Mouse (Mus musculus) stomach, postnatal 0 days (tissue): ENCODE data around the gene Stk38. TPM values are rescaled to one million over a fixed set of nuclear protein-coding genes. Genes with fewer than 3 reads are reported as not detected.

Source experiments
- ATAC-seq: fragments of 200-750 bp; cut with Nextera tagmentation; 2 replicates; pipeline ENCODE4 v1.8.0; 2017; ENCODE audit not compliant: low FRiP score, low TSS enrichment
- DNase-seq: peaks from one replicate; pipeline ENCODE4 v3.0.0-alpha.2; 2016; ENCODE audit warnings: low spot score
- H3K27ac ChIP-seq: fragments of 300-500 bp; sonication (generic); replicated peaks from 2 replicates; pipeline ENCODE4 v1.5.1; 2014; ENCODE audit warnings: mild to moderate bottlenecking, control low read depth
- H3K27me3 ChIP-seq: fragments of 300-500 bp; sonication (generic); 2 replicates; pipeline ENCODE4 v1.6.1; 2014; ENCODE audit warnings: low read length; ENCODE audit not compliant: control insufficient read depth, insufficient read depth
- H3K36me3 ChIP-seq: fragments of 300-500 bp; sonication (generic); 2 replicates; pipeline ENCODE4 v1.6.1; 2014; ENCODE audit warnings: low read length, mixed read lengths; ENCODE audit not compliant: control insufficient read depth, insufficient read depth
- H3K4me1 ChIP-seq: fragments of 300-500 bp; sonication (generic); replicated peaks from 2 replicates; pipeline ENCODE4 v1.6.1; 2014; ENCODE audit warnings: antibody characterized with exemption; ENCODE audit not compliant: control insufficient read depth, insufficient read depth
- H3K4me2 ChIP-seq: fragments of 300-500 bp; sonication (generic); replicated peaks from 2 replicates; pipeline ENCODE4 v1.6.1; 2014; ENCODE audit warnings: low read depth, mild to moderate bottlenecking, control low read depth, moderate library complexity
- H3K4me3 ChIP-seq: fragments of 300-500 bp; sonication (generic); 2 replicates; pipeline ENCODE4 v1.5.1; 2014; ENCODE audit warnings: low read depth, low read length, control low read depth
- H3K9ac ChIP-seq: fragments of 300-500 bp; sonication (generic); 2 replicates; pipeline ENCODE4 v1.6.1; 2014; ENCODE audit warnings: mild to moderate bottlenecking, low read length, control low read depth, mixed read lengths
- H3K9me3 ChIP-seq: fragments of 300-500 bp; sonication (generic); 2 replicates; pipeline ENCODE4 v1.6.1; 2016; ENCODE audit warnings: low read length; ENCODE audit not compliant: control insufficient read depth
- CTCF ChIP-seq: IDR thresholded peaks from 2 replicates; pipeline ENCODE4 v1.5.1; 2016; ENCODE audit warnings: antibody characterized with exemption, low read depth, mild to moderate bottlenecking, moderate library complexity
- EP300 ChIP-seq: optimal IDR thresholded peaks from 2 replicates; pipeline ENCODE3; 2016; ENCODE audit warnings: antibody characterized with exemption
- WGBS: fragments of 180-500 bp; shearing (Covaris S2); extraction: QIAGEN DNeasy Blood & Tissue Kit; methylation state at CpG from one replicate; pipeline ENCODE4 v1.1.7; 2014; 5-methylcytosine and 5-hydroxymethylcytosine counted together
- polyA plus RNA-seq: library from polyadenylated mRNA; unstranded; fragments of >200 nt; fragmentation: Nextera tagmentation; extraction: Ambion mirVana; gene quantifications from 2 replicates; pipeline ENCODE4 v1.2.1, GENCODE M21; 2015

Stk38 gene
- polyA plus RNA-seq, 1 experiment from 2014 or later = 64.8 TPM

- ATAC-seq (no peak), DNase-seq (no peak)
- no peak overlapping the region for H3K9ac ChIP-seq
- 95% methylated on average over 9 of the region's 9 CpGs for WGBS
- no peaks in the 10 kb centered on the region for H3K9me3 ChIP-seq
- no peak overlapping the region for H3K4me3 ChIP-seq
- H3K27ac ChIP-seq = no peak overlapping the region
- H3K36me3 ChIP-seq = no peaks in the 10 kb centered on the region
- no peaks in the 10 kb centered on the region for H3K4me1 ChIP-seq
- no peak overlapping the region for H3K4me2 ChIP-seq
- TF ChIP-seq EP300 = no peak
- H3K27me3 ChIP-seq = no peaks in the 10 kb centered on the region
Measured at GRCm38 (mm10) chr17:28954416-28954815, 53.4 kb downstream of the Stk38 start.

- WGBS = 1% methylated on average over 9 of the region's 9 CpGs
- Histone ChIP-seq H3K27ac (peak overlapping the region; percentile 98), H3K9ac (peak overlapping the region; percentile 87), H3K4me1 (no peaks in the 10 kb centered on the region), H3K27me3 (no peaks in the 10 kb centered on the region), H3K4me2 (peak overlapping the region; percentile 76), H3K36me3 (no peaks in the 10 kb centered on the region), H3K9me3 (no peaks in the 10 kb centered on the region), H3K4me3 (peak overlapping the region; percentile 75)
- DNase-seq (peak; percentile 34), ATAC-seq (no peak)
- peak; percentile 16 for TF ChIP-seq EP300
- TF ChIP-seq CTCF = no peak
Measured at GRCm38 (mm10) chr17:28953251-28953650, 54.5 kb downstream of the Stk38 start.

- H3K4me3 ChIP-seq = peak within 1 kb of the TSS; percentile 75
- TF ChIP-seq EP300 = no peak
- no peak for TF ChIP-seq CTCF
Measured at GRCm38 (mm10) chr17:28951831-28952799, 55.7 kb downstream of the Stk38 start, which contains the start of gene Kctd20. Gene Kctd20, plus strand, starts transcription at chr17:28951950.

GRCm38 (mm10) chr17:28950751-28951150 is 57.0 kb downstream of the Stk38 start:
- no peak overlapping the region for H3K4me2 ChIP-seq
- no peaks in the 10 kb centered on the region for H3K4me1 ChIP-seq
- no peak overlapping the region for H3K9ac ChIP-seq
- H3K27me3 ChIP-seq = no peaks in the 10 kb centered on the region
- no peaks in the 10 kb centered on the region for H3K36me3 ChIP-seq
- WGBS = 67% methylated on average over 4 of the region's 4 CpGs
- ATAC-seq (no peak), DNase-seq (no peak)
- no peak overlapping the region for H3K4me3 ChIP-seq
- H3K27ac ChIP-seq = no peak overlapping the region
- TF ChIP-seq EP300 (no peak), CTCF (no peak)
- H3K9me3 ChIP-seq = no peaks in the 10 kb centered on the region

More at GRCm38 (mm10) chr17:28951831-28952799, 55.7 kb downstream of the Stk38 start, which contains the start of gene Kctd20:
- ATAC-seq (peak; percentile 90), DNase-seq (peak; percentile 96)
- no peaks in the 10 kb centered on the region for H3K36me3 ChIP-seq
- H3K9ac ChIP-seq = peak within 1 kb of the TSS; percentile 87
- H3K4me1 ChIP-seq = no peaks in the 10 kb centered on the region
- no peaks in the 10 kb centered on the region for H3K9me3 ChIP-seq
- H3K27ac ChIP-seq = peak within 1 kb of the TSS; percentile 98
- H3K4me2 ChIP-seq = peak within 1 kb of the TSS; percentile 76
- WGBS = under 1% methylated on average over 64 of the region's 80 CpGs
- no peaks in the 10 kb centered on the region for H3K27me3 ChIP-seq

DNA sequence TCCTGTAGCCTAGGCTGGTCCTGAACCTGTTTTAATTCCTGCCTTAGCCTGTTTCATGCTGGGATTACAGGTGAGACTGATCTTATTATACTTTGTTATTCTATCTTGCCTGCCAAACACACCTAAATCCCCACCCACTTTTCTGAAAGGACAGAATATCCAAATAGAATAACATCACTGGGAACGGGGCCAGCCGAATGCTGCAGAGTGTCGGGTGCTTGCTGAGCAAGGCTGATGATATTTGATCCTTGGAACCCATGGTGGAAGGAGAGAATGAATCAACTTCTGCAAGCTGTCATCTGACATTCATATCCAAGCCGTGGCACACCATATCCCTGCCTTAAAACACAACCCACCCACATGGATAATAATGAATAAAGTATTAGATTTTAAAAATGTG is 59.1 kb downstream of the Stk38 start:
- H3K4me2 ChIP-seq = no peak overlapping the region
- DNase-seq (no peak), ATAC-seq (no peak)
- no peaks in the 10 kb centered on the region for H3K36me3 ChIP-seq
- no peak overlapping the region for H3K27ac ChIP-seq
- TF ChIP-seq CTCF (no peak), EP300 (no peak)
- no peak overlapping the region for H3K4me3 ChIP-seq
- H3K4me1 ChIP-seq = no peaks in the 10 kb centered on the region
- no peak overlapping the region for H3K9ac ChIP-seq
- H3K27me3 ChIP-seq = no peaks in the 10 kb centered on the region
- no peaks in the 10 kb centered on the region for H3K9me3 ChIP-seq
- 25% methylated on average over 4 of the region's 4 CpGs for WGBS
